ENCODE assay signal across 8 mouse cellular contexts in genomic region chr19:56775893-56776718, GRCm38 (mm10). TPM values are rescaled to one million over a fixed set of nuclear protein-coding genes. Genes with fewer than 3 reads are reported as not detected.
DNase-seq lines count a peak whose midpoint lies in the region; ATAC-seq and TF ChIP-seq lines count a peak whose summit lies in the region.

No protein-coding gene starts in this region.

- peaks cover 8% of the 10 kb centered on the region; the same call in 1 of the 2 replicates for H3K27me3 ChIP-seq in kidney, postnatal 0 days (ENCODE audit: insufficient read depth, low read length)
- 0 out of 2 replicates have a peak, but pooled peaks cover 3% of the 10 kb centered on the region for H3K27me3 ChIP-seq in lung, embryonic 16.5 days (ENCODE audit: control insufficient read depth, insufficient read depth, low read depth, low read length)

- WGBS in kidney, postnatal 0 days, result 7% methylated on average over 18 of the region's 18 CpGs
- 5% methylated on average over 18 of the region's 18 CpGs for WGBS in lung, embryonic 16.5 days

- TF ChIP-seq CTCF in kidney, postnatal 0 days (IDR thresholded peaks at IDR 0.05; ENCODE audit: low read depth), result no peak

- H3K9ac ChIP-seq in kidney, postnatal 0 days (ENCODE audit: low read depth, low read length), result no peak overlapping the region
- H3K9ac ChIP-seq in lung, embryonic 16.5 days (ENCODE audit: low read length), result peak overlapping the region; percentile 59

- intact Hi-C loops in heart, postnatal 14 days (cut with DNase I), result loop anchor here (2.0 to 5.0 kb wide), 3 partner anchors 55 to 354 kb away; no protein-coding TSS in a partner anchor

- H3K9me3 ChIP-seq in kidney, postnatal 0 days (replicated peaks; ENCODE audit: low read length), result no peaks in the 10 kb centered on the region
- H3K9me3 ChIP-seq in lung, embryonic 16.5 days (ENCODE audit: control insufficient read depth, low read length), result no peaks in the 10 kb centered on the region

- peak; percentile 51 for DNase-seq in kidney, postnatal 0 days (ENCODE audit: low spot score)
- DNase-seq in kidney, adult 18-20 months, result no peak
- DNase-seq in embryo, embryonic 11.5 days (ENCODE audit: low read depth, low spot score), result peak; percentile 13
- DNase-seq in heart, postnatal 14 days, result peak; percentile 27 to 41
- no peak for DNase-seq in cerebellum, postnatal 36 days
- DNase-seq in layer of hippocampus, postnatal 36 days, result no peak

- no peak overlapping the region for H3K27ac ChIP-seq in kidney, postnatal 0 days
- no peak overlapping the region for H3K27ac ChIP-seq in lung, embryonic 16.5 days (ENCODE audit: low read length)

- H3K4me3 ChIP-seq in kidney, postnatal 0 days (replicated peaks; ENCODE audit: low read depth, low read length), result peak overlapping the region; percentile 16; the same call in 1 of the 2 replicates
- H3K4me3 ChIP-seq in lung, embryonic 16.5 days (ENCODE audit: low read length), result peak overlapping the region; percentile 36

- no peak for ATAC-seq in kidney, postnatal 0 days (replicated peaks; ENCODE audit: low FRiP score, low read depth)
- ATAC-seq in lung, embryonic 16.5 days (ENCODE audit: low read depth), result peak; percentile 61; the same call in 1 of the 2 replicates
- no peak for ATAC-seq in megakaryocyte progenitor cell, adult 5-6 weeks (replicated peaks; ENCODE audit: poor library complexity)

- no peaks in the 10 kb centered on the region for H3K36me3 ChIP-seq in kidney, postnatal 0 days (ENCODE audit: insufficient read depth, low read length)
- no peaks in the 10 kb centered on the region for H3K36me3 ChIP-seq in lung, embryonic 16.5 days (ENCODE audit: control insufficient read depth, insufficient read depth, low read length)

- H3K4me2 ChIP-seq in kidney, postnatal 0 days (ENCODE audit: low read length), result peak overlapping the region; percentile 53
- peak overlapping the region; percentile 65 for H3K4me2 ChIP-seq in lung, embryonic 16.5 days (ENCODE audit: low read depth, low read length)

- H3K4me1 ChIP-seq in kidney, postnatal 0 days (replicated peaks; ENCODE audit: insufficient read depth, low read length), result peaks cover 7% of the 10 kb centered on the region; the same call in 1 of the 2 replicates
- peaks cover 24% of the 10 kb centered on the region for H3K4me1 ChIP-seq in lung, embryonic 16.5 days (replicated peaks; ENCODE audit: control insufficient read depth, insufficient read depth, low read length)

RNA-seq across cellular contexts. Expression of gene Ccdc186, which starts 45.9 kb away (rescaled TPM):
- 20.3 TPM in 2 replicates for polyA plus RNA-seq in kidney, postnatal 0 days (2015; fragmentation: Nextera tagmentation; extraction: Ambion mirVana)
- total RNA-seq in heart, postnatal 14 days (2021), result 10 to 100 TPM; 26.1 to 26.5 TPM
- 28.0 and 29.0 TPM in 2 replicates for polyA plus RNA-seq in lung, embryonic 16.5 days (2015; fragmentation: Nextera tagmentation; extraction: Ambion mirVana)
- total RNA-seq in layer of hippocampus, postnatal 36 days (2021), result 10 to 100 TPM; 54.2 to 57.7 TPM
- 6.6 and 7.3 TPM in 2 replicates for total RNA-seq in megakaryocyte progenitor cell, adult 5-6 weeks (2015)
- 23.8 and 32.2 TPM in 2 replicates for total RNA-seq in megakaryocyte progenitor cell, adult 5-6 weeks (2017)

RNA-seq across cellular contexts. Expression of gene Tdrd1, which starts 49.9 kb away (rescaled TPM):
- polyA plus RNA-seq in kidney, postnatal 0 days (2015; fragmentation: Nextera tagmentation; extraction: Ambion mirVana), result 0.48 and 0.58 TPM in 2 replicates
- under 1 TPM in 1 of 2 experiments, not detected in 1; 0.05 TPM for total RNA-seq in heart, postnatal 14 days (2021)
- 1.3 TPM in 2 replicates for polyA plus RNA-seq in lung, embryonic 16.5 days (2015; fragmentation: Nextera tagmentation; extraction: Ambion mirVana)
- total RNA-seq in layer of hippocampus, postnatal 36 days (2021), result under 1 TPM; 0.20 to 0.51 TPM
- total RNA-seq in megakaryocyte progenitor cell, adult 5-6 weeks (2015), result 0.17 TPM in 1 of 2 replicates, not detected in the other
- 0.04 TPM in 1 of 2 replicates, not detected in the other for total RNA-seq in megakaryocyte progenitor cell, adult 5-6 weeks (2017)

RNA-seq across cellular contexts. Expression of gene Adrb1, which starts 54.1 kb away (rescaled TPM):
- polyA plus RNA-seq in kidney, postnatal 0 days (2015; fragmentation: Nextera tagmentation; extraction: Ambion mirVana), result 0.37 and 0.55 TPM in 2 replicates
- total RNA-seq in heart, postnatal 14 days (2021), result 10 to 100 TPM; 23.2 to 24.2 TPM
- 1.1 and 1.3 TPM in 2 replicates for polyA plus RNA-seq in lung, embryonic 16.5 days (2015; fragmentation: Nextera tagmentation; extraction: Ambion mirVana)
- total RNA-seq in layer of hippocampus, postnatal 36 days (2021), result 10 to 100 TPM; 18.4 to 20.4 TPM
- total RNA-seq in megakaryocyte progenitor cell, adult 5-6 weeks (2015), result not detected in 2 replicates
- 0.04 TPM in 1 of 2 replicates, not detected in the other for total RNA-seq in megakaryocyte progenitor cell, adult 5-6 weeks (2017)

Comparison
In these comparisons a context has a peak if more than half of its experiments do, and no peak if none do; other contexts are left out.
1. DNase-seq: peak in kidney, postnatal 0 days (single experiment), embryo, embryonic 11.5 days (single experiment) and heart, postnatal 14 days (2 of 2); none in kidney, adult 18-20 months (single experiment), cerebellum, postnatal 36 days (0 of 2) and layer of hippocampus, postnatal 36 days (0 of 2).
2. RNA of gene Adrb1, which starts 54.1 kb away (total RNA-seq): 23.2 to 24.2 TPM in heart, postnatal 14 days and 18.4 to 20.4 TPM in layer of hippocampus, postnatal 36 days; 0.04 TPM in megakaryocyte progenitor cell, adult 5-6 weeks; every median in the first group is over 10 times any median in the second.